Mouse (Mus musculus) cerebellum, adult 2 months (tissue): Measurements from ENCODE around the gene Zdhhc18. TPM values are rescaled to one million over a fixed set of nuclear protein-coding genes. Genes with fewer than 3 reads are reported as not detected.

Experiments
- DNase-seq, 2 experiments: peaks; one replicate each; pipeline ENCODE4 v3.0.0; 2021
- H3K27ac ChIP-seq: fragments of 200-500 bp; 2 replicates; pipeline ENCODE4 v1.5.1; 2012; ENCODE audit warnings: low read length, control low read depth, inconsistent platforms; ENCODE audit not compliant: insufficient read depth
- H3K27me3 ChIP-seq: fragments of 200-500 bp; 2 replicates; pipeline ENCODE4 v1.6.1; 2012; ENCODE audit warnings: inconsistent platforms, mild to moderate bottlenecking, low read length, moderate library complexity; ENCODE audit not compliant: control insufficient read depth, insufficient read depth
- H3K4me1 ChIP-seq: fragments of 200-500 bp; 2 replicates; pipeline ENCODE4 v1.6.1; 2011; ENCODE audit warnings: low read length; ENCODE audit not compliant: control insufficient read depth, insufficient read depth
- H3K4me3 ChIP-seq: fragments of 200-500 bp; replicated peaks from 2 replicates; pipeline ENCODE3; 2011; ENCODE audit warnings: mild to moderate bottlenecking, low read depth, low read length, control low read depth; ENCODE audit not compliant: insufficient read depth
- CTCF ChIP-seq: fragments of 200-500 bp; IDR thresholded peaks from 2 replicates; pipeline ENCODE4 v1.5.1; 2011; ENCODE audit warnings: low read depth, mild to moderate bottlenecking, control low read depth, low read length, moderate library complexity, borderline replicate concordance; ENCODE audit not compliant: insufficient read depth
- POLR2A ChIP-seq: fragments of 200-500 bp; IDR thresholded peaks from 2 replicates; pipeline ENCODE4 v1.6.1; 2011; ENCODE audit warnings: low read length, control low read depth, borderline replicate concordance; ENCODE audit not compliant: insufficient read depth
- WGBS: fragments of 180-500 bp; shearing (Covaris S2); methylation state at CpG from one replicate; pipeline ENCODE4 v1.1.7; 2018; 5-methylcytosine and 5-hydroxymethylcytosine counted together
- polyA plus RNA-seq: library from polyadenylated mRNA; depleted of rRNA; stranded (reverse); fragments of >200 nt; gene quantifications from 2 replicates; pipeline ENCODE4 v1.2.3, GENCODE M21; 2012; rRNA removed

Zdhhc18 gene
- 51.8 and 58.7 TPM in 2 replicates for polyA plus RNA-seq

- peak within 1 kb of the TSS; percentile 42 for H3K4me3 ChIP-seq
- H3K27ac ChIP-seq, result no peak within 1 kb of the TSS
- peak; percentile 69 to 81 for DNase-seq
- H3K4me1 ChIP-seq, result no peaks in the 10 kb centered on the region
- H3K27me3 ChIP-seq, result no peaks in the 10 kb centered on the region
- TF ChIP-seq CTCF (peak; percentile 80), POLR2A (no peak)
- 37% methylated on average over 7 of the region's 7 CpGs for WGBS
Measured at GRCm38 (mm10) chr4:133649989-133650699, at the start of gene Zdhhc18. Gene Zdhhc18 (minus strand): TSS chr4:133650154.

DNA sequence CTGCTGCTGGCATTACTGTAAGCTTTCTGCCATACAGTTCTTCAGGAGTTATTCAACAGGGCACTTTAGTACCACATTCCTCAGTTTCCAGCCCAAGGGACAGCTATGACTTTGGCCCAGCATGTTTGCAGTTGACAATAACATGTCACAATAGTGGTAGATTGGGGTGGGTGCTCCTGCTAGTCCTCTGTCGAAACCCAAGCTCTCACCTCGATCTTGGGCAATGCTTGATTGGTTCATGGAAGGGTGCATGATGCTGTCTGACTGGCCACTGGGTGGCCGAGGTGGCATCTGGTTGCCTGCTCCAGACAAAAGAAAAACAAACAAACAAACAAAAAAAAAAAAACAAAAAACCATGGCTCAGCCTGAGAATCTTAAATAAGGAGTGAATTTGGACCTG is 45.4 kb upstream of the Zdhhc18 start:
- Histone ChIP-seq H3K27me3 (no peaks in the 10 kb centered on the region), H3K27ac (no peak overlapping the region), H3K4me3 (no peak overlapping the region), H3K4me1 (peaks cover 7% of the 10 kb centered on the region)
- DNase-seq, result no peak
- TF ChIP-seq CTCF (no peak), POLR2A (no peak)
- WGBS, result 42% methylated on average over 3 of the region's 3 CpGs

DNA sequence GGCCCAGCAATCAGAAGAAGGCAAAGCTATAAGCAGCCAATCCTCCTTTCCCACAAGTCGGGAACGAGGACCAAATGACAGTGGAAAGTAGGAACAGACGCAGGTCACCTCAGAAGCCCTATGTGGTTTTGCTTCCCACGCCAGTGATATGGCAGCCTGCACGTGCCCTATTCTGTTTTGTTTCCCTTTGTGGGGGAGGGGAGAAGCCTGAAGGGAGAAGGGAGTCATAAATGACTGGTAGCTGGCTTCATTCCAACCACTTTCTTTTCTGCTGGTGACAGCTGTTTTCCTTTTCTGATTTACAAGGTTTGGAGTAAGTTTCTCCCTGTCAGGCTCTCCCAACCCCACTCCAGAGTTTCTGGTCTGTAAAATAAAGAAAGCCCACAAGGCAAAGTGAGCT is 40.3 kb upstream of the Zdhhc18 start:
- WGBS, result 21% methylated on average over 5 of the region's 5 CpGs
- Histone ChIP-seq H3K4me1 (peaks cover 13% of the 10 kb centered on the region), H3K4me3 (no peak overlapping the region), H3K27ac (no peak overlapping the region), H3K27me3 (no peaks in the 10 kb centered on the region)
- TF ChIP-seq CTCF (no peak), POLR2A (no peak)
- DNase-seq, result no peak

GRCm38 (mm10) chr4:133688417-133689067 is 38.6 kb upstream of the Zdhhc18 start:
- 28% methylated on average over 7 of the region's 7 CpGs for WGBS
- Histone ChIP-seq H3K4me3 (no peak overlapping the region), H3K27ac (no peak overlapping the region), H3K27me3 (no peaks in the 10 kb centered on the region), H3K4me1 (peaks cover 16% of the 10 kb centered on the region)
- no peak for TF ChIP-seq CTCF
- no peak for TF ChIP-seq POLR2A
- DNase-seq, result no peak

DNA sequence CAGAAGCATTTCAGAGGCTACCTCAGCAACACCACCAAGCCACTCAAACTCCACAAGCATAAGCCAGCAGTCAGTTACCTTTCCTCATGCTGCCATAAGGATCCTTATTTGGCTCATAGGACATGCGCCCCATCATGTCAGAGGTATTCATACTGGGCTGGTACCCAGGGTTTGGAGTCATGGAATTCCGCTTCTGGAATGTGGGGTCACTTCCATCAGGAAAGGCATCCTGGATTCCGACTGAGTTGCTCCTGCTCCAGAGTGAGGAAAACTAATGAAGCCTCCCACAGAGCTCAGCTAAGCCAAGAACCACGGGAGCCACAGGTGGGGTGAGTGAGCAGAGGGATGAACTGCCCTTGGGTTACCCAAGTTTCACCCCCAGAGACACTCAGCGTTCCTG is 37.2 kb upstream of the Zdhhc18 start:
- 75% methylated on average over 5 of the region's 5 CpGs for WGBS
- DNase-seq, result no peak
- Histone ChIP-seq H3K4me1 (peaks cover 16% of the 10 kb centered on the region), H3K4me3 (no peak overlapping the region), H3K27me3 (no peaks in the 10 kb centered on the region), H3K27ac (no peak overlapping the region)
- TF ChIP-seq POLR2A, result no peak
- no peak for TF ChIP-seq CTCF

DNA sequence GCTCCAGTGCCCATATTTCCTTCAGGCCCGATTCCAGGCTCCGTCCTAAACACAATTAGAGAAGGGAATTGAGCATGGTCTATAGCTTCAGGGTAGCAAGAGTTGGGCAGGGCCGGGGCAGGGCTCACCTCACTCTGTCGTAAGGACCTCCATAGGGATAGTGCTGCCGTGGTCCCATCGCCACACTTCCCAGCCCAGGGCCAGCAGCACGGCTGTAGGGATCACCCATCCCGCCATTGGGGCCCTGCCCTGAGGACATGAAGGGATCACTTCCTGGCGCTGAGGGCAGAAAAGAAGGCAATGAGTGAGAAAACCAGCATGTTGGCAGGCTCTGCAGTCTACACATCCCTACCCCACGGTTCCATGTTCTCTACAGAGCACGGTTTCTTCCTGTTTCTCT is 36.6 kb upstream of the Zdhhc18 start:
- Histone ChIP-seq H3K4me1 (peaks cover 16% of the 10 kb centered on the region), H3K4me3 (no peak overlapping the region), H3K27ac (no peak overlapping the region), H3K27me3 (no peaks in the 10 kb centered on the region)
- WGBS, result 86% methylated on average over 11 of the region's 11 CpGs
- TF ChIP-seq POLR2A (no peak), CTCF (no peak)
- DNase-seq, result no peak

DNA sequence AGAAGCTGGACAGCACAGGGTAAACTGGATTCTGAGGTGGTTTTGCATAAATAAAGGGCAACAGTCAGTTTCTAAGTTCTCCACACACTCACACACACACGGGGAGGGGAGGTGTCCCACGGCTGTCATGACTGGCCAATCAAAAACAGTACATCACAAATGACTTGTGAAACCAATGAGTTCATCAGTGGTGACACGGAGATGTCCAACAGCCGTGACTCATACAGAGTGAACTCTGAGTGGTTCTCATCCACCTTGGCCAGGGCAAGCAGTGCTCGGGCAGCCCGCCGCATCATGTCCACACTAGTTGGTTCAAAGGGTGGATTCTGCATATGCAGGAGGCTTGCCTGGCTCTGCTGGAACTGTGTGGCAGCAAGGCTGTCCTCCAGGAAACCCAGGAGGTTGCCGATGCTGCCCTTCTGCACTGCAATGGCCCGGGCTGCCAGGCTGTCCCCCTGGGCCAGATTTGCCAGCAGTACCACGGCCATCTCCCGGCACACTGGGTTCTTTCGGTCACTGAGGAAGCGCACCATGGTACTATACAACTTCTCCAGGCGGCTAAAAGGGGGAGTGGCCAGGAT is 30.3 kb upstream of the Zdhhc18 start:
- no peak for TF ChIP-seq POLR2A
- TF ChIP-seq CTCF, result no peak
- DNase-seq, result peak; percentile 46 to 49
- Histone ChIP-seq H3K4me3 (no peak overlapping the region), H3K27me3 (no peaks in the 10 kb centered on the region), H3K27ac (no peak overlapping the region), H3K4me1 (peaks cover 22% of the 10 kb centered on the region)
- 21% methylated on average over 14 of the region's 14 CpGs for WGBS
